Mouse (Mus musculus) embryo, embryonic 9.5 days (tissue): ENCODE results near the gene Ppp1r1a.

Experiments
- DNase-seq: peaks from one replicate; pipeline ENCODE4 v3.0.0-alpha.2; 2017; ENCODE audit errors: extremely low spot score

Gene Ppp1r1a

DNA sequence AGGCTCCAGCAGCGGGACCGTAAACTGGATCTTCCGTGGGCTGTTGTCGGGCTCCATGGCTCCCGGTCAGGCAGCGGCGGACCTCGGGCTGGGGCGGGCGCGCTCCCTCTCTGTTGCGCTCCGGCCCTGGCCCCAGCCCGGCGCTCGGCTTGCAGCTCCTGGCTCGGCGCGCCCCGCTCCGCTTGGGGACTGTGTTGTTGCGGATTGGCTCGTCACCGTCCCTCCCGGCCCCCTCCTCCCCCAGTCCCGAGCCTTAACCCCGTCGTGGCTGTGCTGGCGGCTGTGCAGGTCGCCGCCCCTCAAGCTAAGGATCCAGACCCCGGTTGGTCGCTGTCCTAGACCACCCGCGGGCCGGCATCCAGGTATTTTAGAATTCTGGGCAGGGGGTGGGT, at the start of gene Ppp1r1a:
Gene Ppp1r1a, minus strand, starts transcription at position 182 of the 392 bp plus-strand sequence.
- peak; percentile 78 for DNase-seq

DNA sequence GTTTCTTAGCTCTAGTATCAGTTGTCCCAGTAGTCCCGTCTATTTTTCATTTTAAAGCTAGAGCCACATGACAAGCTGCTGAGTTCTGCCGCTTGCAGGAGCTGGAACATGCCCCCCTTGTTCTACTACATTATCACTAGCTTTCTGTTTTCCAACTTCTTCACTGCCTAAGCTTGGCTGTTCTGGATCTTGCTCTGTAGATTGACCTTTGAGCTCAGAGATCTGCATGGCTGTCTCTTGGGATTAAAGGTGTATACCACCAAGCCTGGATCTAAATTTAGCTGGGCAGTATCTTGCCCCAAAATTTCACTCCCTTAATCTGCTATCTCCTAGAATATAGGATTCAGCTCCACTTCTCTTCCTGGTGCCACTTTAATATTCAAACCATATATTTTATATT, 48.1 kb upstream of the Ppp1r1a start:
- DNase-seq = no peak

DNA sequence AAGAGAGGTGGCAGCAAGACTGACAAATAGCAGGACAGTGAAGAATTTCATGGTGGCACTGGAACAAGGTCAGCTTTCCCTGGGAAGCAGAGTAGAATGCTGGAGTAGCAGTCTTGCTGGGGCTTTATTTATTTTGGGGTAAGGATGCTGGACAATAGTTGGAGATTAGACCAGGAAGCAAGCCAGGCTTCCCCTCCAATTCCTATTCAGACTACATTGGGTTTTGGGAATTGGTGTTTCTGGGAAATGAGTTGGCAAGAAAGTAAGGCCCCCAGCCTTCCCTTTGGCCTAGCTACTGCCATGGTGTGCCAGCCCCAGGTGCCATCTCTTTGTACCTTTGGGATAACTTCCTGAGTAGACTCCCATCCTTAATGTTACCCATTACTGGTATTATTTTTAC, 27.2 kb upstream of the Ppp1r1a start, which contains the start of gene Glycam1:
Gene Glycam1, minus strand, starts transcription at position 101 of the 400 bp plus-strand sequence.
- no peak for DNase-seq

DNA sequence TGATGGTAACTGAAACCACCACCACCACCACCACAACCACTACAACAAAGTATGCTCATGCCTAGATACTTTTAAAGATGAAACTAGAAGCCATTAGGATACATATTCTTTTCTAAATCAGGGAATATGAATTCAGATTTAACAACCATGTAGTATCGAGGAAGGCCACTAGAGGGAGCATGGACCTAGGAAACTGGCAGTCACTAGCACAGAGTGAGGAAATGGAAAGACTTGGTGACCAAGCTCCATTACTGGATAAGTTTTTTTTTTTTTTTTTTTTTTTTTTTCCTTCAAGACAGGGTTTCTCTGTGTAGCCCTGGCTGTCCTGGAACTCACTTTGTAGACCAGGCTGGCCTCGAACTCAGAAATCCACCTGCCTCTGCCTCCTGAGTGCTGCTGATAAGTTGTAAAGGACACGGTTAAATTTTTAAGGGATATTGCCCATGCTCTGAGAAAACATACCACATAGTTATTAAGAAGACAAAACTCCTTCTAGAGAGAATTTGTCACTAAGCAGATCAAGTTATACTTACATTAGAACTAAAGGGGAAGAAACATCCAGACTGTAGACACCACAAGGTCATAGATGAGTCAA, 14.4 kb upstream of the Ppp1r1a start:
- peak; percentile 55 for DNase-seq

DNA sequence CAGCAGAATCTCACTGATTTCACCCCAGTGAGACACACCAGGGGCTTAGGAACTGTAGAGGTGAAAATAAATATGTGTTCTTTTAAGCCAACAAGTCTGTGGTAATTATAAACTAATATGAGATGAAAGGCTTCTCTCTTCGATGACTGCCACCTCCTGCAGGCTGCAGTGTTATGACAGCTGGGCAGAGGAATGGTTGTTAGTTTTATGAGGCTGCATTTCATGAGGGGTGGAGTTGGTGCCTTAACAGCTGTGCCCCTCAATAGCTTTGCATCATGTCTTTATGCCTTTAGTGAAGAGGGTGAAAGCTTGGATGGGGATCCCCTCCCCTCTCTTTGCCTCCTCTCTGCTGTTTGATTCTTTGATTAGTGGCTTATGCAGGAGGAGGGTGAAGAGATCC, 13.2 kb upstream of the Ppp1r1a start:
- no peak for DNase-seq

DNA sequence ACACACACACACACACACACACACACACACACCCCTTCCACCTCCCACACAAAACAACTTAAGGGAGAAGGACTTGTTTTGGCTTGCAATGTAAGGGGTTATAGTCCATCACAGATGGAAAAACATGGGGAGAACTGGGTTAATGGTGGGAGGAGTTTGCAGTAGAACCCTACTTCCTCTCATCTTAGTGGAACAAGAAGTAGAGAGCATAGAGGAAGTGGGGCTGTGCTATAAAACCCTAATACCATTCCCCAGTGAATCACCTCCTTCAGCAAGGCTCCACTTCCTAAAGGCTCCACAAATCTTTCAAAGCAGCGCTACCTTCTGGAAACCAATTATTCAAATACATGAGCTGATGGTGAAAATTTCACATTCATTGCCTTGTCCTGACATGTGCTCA, 11.7 kb upstream of the Ppp1r1a start:
- DNase-seq = no peak

DNA sequence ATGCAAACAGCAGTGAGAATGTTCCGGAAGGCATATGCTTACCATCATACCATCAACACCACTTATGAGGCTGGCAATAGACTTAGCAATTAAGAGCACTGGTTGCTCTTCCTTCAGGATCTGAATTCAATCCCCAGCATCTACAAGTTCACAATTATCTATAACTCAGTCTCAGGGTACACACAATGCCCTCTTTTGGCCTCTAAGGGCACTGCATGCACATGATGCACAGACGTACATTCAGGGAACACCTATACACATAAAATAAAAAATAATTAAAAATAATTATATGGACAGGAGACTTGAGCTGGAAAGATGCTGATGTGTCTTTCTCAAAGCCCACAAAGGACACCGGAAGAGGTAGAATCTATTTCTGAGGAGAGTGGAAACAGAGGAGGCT, 10.2 kb upstream of the Ppp1r1a start:
- no peak for DNase-seq

DNA sequence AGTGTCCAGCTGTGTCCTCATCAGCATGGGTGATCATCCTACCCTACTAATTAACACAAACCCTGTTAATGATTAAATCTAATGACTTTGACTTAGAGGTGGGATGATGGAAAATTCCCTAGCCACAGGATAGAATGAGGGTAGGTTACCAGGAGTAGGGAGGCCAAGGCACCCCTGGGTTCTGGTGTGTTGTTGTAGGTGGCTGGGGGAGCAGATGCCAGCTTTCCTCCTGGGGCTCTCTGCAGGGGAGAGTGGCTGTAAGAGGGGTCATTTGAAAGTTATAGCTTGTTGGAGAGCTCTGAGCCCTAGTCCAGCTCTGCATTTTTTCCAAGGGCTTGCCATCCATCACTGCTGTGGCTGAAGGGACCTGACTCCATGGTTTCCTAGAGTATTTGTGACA, 4.7 kb upstream of the Ppp1r1a start:
- no peak for DNase-seq

DNA sequence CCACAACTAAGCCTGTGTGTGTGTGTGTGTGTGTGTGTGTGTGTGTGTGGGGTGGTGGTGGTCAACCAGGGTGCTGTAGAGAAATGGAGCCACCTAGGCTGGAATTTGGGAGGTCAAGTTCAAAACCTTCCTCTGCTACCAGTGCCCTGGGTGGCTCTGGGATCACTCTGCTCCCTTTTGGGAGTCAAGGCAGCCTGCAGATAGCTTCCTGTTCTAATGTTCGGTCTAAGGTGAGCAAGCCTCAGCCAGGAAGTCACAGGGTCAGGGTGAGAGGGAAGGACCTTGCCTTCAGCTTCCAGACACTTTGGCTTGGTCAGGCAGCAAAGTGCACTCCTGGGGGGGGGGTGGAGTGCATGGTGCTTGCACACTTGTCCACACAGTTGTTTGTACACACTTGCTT, 2.8 kb upstream of the Ppp1r1a start:
- DNase-seq = no peak

DNA sequence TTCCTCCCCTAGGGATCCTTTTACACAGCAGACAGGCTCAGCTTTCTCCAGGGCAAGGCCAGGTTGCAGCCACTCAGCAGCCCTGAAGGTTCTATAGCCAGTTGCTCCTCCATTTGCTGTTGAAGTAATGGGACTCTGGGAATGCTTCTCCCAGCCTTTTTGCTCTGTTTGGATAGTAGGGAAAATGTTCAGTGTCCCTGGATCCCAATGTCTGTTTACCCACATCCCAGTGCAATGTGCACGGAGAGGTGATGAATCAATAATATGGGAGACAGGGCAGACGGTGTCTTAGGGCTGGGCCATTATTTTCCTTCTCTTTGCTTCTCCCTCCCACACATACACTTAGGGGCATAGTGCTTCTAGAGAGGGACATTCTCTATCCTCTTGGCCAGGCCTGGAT, 1.5 kb upstream of the Ppp1r1a start:
- DNase-seq = no peak

DNA sequence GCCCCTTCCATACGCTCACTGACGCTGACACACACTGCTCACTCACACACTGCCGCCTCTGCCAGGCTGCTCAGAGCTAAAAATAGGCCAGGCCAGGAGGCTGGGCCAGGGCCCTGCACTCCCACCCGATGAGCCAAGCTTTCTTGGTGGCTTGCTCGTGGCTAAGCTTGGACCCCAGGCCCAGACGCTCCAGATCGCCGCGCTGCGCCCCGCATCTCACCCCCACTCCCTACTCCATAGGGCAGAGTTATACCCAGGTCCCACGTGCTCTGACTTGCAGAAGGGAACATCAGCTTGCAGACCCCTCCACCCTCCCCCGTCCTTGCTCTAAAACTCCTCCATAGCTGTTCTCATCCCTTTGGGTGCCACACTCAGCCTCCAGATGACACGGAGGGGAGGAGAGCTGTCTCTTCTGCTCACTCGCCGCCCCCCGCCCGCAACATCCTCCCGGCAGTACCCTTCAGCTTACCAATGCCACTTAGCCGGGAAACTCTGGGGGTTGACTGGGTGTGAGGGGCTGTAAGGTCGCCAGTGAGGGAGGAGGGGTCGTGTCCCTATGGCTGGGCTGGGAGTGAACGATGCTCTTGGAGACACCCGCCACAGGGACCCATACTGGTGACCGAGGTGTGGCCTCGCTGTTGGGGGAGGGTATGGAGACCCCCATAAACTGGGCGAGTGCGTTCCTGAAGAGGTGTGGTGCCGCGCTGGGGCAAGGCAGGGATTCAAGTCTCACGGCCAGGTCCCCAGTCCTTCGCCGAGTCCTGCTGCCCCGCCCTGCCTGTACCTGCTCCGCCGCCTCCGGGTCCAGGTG, 587 bp downstream of the Ppp1r1a start:
- DNase-seq = peak; percentile 27

DNA sequence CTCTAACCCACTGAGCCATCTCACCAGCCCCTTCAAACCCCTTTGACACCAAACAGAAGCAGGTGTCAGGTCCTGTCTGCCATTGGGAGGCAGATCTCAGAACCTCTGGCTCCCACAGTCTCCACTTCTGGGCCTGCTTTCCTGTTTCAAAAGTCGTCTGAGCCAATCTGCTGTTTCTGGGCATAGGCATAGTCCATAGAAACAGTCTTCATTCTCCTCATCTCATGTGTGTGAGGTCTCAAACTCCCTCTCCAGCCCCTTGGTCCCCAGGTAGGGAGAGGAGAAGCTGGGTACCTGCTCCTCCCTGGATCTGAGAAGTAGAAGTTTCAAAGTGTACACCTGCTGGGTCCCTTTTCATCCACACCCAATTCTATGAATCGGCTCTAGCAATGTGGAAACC, 1.3 kb downstream of the Ppp1r1a start:
- DNase-seq = no peak

DNA sequence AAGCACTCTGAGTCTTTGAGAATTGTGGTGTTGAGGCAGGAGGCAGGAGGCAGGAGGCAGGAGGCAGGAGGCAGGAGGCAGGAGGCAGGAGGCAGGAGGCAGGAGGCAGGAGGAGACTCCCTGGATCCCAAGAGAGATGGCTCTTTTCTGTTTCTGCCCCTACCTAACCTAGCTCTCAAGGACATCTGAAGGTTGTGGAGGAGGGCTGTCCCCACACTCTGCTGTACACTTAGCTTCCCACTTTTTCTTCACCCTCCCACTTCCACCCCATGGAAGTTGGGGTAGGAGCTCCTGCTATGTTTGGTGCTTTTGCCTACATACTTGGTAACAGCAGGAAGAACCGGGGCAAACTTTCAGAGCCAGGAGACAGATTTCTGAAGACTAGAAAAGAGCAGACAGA, 2.0 kb downstream of the Ppp1r1a start:
- no peak for DNase-seq

DNA sequence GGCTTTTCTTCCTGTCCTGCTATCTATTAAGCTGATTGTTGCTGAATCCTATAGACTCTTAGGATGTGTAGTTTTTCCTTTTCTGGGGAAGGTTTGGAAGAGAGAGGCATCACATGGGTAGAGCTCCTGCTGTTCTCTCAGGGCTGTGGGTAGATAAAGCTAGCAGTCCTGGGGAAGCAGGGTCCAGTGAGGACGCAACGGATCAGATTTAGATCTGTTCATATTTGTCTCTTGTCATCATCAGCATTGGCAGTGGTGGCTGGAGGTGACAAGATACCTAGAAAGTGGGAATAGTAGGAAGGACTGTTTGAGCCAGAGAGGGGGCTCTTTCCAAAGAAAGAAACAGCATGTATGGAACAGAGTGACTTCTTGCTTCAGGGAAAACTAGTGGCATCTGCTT, 2.8 kb downstream of the Ppp1r1a start:
- no peak for DNase-seq

DNA sequence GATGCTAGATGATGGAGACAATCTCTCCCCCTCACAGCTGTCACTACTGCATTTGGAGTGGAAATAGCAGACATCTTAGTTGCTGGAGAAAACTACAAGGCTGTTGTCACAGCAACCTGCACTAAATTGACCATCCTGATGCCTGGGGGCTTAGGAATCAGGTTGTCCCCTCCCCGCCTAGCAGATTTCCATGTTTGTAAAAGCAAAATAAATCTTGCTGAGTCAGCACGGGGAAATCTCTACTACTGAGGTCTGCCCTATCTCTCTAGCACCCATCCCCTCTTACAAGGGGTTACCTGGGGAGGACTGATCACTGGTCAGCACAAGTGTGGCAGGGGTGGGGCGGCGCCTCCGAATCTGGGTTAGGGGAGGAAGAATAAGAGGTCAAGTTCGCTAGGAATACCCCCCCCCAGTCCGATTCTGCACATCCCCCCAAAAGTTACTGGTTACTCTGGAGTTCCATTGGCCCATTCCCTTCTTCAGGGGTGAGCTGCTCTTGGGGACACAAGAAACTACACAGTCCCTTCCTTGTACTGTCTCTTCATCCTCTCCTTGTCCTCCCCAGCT, 3.7 kb downstream of the Ppp1r1a start:
- DNase-seq = no peak

DNA sequence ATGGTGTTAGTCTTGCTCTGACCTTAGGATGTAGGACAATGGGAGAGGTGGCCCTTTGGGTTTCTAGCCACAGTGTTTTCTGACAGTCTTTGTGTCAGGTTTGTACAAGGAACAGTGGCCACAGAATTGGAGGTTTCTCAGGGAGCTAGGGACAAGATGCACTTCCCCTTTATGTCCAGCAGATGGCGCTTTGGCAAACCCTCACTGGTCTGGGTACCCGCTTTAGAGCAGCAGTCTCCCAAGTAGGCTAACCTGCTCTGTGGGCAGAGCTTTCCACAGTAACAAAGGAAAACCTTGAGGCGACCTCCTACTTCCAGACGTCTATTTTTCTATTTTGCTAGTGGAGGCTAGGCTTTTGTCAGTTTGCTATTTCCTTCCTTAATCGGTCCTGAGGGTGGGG, 7.4 kb downstream of the Ppp1r1a start:
- DNase-seq = peak; percentile 66

DNA sequence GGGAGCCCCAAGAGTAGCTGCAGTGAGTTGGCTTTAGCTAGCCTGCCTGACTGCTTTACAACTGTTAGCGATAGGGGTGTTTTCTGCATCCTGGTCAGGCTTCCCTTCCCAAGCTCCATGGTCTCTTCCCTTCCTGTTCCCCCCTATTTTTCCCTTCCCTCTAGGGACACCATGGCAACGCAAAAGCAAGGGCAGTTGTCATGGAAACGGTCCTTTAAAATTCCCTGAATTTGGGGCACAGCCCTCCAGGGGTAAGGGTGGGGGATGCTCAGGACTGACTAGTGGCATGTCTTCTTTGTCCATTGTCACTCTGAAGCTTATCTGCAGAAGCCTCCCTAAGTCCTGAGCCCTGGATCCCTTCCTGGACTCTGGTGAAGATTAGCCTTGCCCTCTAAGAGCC, 14.6 kb downstream of the Ppp1r1a start:
- DNase-seq = no peak

DNA sequence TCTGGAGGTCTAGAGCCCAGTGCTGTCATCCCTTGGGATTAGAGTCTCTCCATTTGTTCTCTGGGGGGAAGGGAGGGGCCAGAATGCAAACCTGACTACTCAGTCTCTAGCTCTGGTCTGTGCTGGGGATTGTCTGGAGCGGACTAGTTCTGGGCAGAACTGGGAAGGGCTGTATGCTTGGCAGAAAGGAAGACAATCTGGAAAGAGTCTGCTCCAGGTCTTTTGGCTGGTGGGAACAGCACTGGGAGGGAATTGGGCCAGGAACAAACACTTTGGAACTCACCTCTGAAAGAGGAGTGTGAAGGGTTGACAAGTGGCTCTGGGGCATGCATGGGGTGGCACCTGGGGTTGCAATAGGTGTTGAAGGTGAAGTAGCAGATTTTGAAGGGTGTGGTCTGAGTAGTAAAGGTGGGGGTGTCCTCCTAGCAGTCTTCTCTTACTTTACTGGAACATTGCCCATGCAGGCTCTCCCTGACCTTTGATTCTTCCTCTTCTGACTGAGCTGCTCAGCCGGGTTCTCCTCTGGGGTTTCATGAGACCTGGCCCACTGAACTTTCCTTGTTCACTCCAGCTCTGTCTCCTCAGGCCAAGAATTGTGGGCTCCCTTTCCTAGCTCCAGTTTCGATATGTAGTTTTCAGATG, 15.2 kb downstream of the Ppp1r1a start:
- no peak for DNase-seq

DNA sequence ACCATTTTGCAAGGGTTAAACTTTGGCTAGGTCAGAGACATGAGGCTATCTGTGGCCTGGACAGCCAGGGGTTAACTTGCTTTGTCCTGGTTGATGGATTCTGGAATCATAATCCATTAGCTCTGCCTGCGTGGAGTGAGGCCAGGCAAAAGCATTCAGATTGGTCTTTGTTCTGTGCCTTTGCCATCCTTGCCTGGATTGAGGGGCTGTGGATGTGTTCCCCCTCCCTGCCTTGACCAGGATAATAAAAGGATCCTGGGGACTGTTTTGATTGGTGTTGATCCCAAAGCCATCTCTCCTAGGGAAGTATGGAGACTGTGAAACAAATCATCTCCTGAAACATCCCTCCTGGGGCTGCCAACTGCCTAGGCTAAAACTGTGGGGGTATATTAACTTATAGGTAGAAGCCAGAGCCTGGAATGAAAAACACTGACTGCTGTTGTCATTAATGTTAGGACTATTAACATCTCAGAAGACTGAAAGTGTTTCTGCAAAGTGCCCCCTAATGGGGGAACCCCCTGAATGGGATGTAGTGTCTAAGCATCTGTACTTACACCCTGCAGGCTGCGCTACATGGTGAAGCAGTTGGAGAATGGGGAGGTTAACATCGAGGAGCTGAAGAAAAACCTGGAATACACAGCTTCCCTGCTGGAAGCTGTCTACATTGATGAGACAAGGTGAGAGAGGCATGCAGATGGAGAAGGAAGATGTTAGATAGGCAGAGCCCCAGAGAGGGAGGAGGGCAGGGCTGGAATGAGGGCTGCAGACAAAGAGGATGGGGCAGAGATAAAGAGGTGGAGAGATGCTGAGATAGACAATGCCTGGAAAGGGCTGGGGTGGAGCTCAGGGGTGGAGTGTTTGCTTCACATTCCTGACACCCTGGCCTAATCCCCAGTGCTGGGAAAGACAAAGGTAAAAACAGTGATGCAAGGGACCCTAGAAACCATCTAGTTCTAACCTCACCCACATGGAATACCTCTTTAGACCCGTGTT, 18.1 kb downstream of the Ppp1r1a start:
- DNase-seq = peak; percentile 55

DNA sequence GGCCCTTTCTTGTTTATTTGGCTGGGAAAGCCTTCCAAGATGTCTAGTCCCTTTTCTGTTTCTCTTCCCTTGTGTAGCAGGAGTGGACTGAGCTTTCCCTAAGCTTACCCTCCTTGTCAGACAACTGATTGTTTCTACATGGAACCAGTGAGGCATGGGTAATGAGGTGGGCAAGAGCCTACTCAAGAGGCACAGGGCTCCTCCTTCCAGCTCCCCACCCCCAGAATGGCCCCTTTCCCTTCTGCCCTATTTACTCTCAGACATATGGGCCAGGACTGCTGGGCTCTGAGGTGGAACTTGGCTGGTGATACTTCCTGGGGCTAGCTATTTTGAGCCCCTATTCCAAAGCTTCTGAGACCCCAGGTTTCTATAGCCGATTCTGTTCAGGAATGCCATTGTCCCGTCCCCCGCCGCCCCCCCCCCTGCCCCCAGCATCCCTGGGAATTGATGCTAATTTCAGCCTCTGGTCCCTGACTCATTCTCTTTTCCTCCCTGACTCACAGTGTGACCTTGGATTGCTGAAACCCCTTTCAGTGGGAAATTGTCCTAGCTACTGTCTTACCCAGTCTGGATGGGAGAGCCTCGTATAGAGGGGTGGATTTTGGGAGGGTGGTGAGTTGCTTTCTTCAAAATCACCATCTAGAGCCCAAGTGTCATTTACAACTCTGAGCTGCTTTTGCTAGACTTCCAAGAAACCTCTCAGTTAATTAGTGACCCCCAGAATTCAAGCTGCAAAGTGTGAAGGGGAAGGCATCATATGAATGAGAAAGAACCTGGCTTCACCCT, 19.0 kb downstream of the Ppp1r1a start:
- peak; percentile 67 for DNase-seq

DNA sequence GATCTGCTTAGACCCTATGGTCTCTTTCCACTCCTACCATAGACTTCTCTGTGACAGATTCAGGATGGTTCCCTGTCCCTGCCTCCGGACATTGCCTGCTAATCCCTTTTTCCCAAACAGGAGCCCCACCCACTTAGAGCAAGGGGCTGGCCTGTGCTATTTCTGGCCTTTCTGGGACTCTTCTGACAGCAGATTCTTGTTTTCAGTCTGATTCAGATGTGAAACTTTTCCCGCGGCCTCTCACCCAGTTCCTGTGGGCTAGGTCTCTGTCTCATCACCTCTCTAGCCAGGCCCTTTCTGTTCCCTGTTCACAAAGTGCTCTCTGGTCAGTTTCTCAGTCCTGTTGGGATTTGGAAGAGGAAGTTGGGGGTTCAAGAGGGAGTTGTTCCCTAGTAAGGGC, 22.9 kb downstream of the Ppp1r1a start:
- DNase-seq = no peak
